Mouse (Mus musculus): ENCODE results near the gene Arsb.

- no peak for TF ChIP-seq POLR2A (IDR thresholded peaks at IDR 0.05; ENCODE audit: low read depth, low read length)
- no peak for TF ChIP-seq CTCF (conservative IDR thresholded peaks at IDR 0.05; ENCODE audit: insufficient read depth, insufficient read length, low read depth, low read length)
These were observed 83.6 kb downstream of the Arsb start for GRCm38 (mm10) chr13:93854966-93855562.

Data from kidney, adult 2 months (tissue).